Comparison of ENCODE assay signal across 23 mouse cellular contexts in genomic region chr16:11750605-11751004, GRCm38 (mm10).
"Had no signal": no experiment of that assay in that cellular context is flagged by ENCODE, and none has a peak within 500 bp of the region (broad histone marks: within the 10 kb centered on the region; RNA-seq: fewer than 3 reads in every experiment).

No protein-coding gene starts in this region.

- DNase-seq: gastrocnemius, postnatal 14 days; heart, adult 18-20 months; heart, postnatal 14 days; heart, postnatal 36 days; kidney, adult 11 months; kidney, adult 2 months; kidney, adult 9 months; kidney, postnatal 14 days; kidney, postnatal 36 days had no signal

- H3K36me3 ChIP-seq: heart, embryonic 13.5 days; heart, embryonic 15.5 days; hindbrain, embryonic 15.5 days; kidney, embryonic 15.5 days; limb, embryonic 15.5 days; liver, embryonic 12.5 days had no signal

- H3K9me3 ChIP-seq: heart, embryonic 13.5 days; heart, embryonic 15.5 days; hindbrain, embryonic 13.5 days; hindbrain, embryonic 15.5 days; kidney, embryonic 15.5 days; limb, embryonic 13.5 days; limb, embryonic 15.5 days; liver, embryonic 12.5 days had no signal

- H3K4me2 ChIP-seq: heart, embryonic 11.5 days; heart, embryonic 13.5 days; heart, embryonic 15.5 days; hindbrain, embryonic 13.5 days; hindbrain, embryonic 15.5 days; kidney, embryonic 15.5 days; limb, embryonic 13.5 days; limb, embryonic 15.5 days; liver, embryonic 12.5 days had no signal

- H3K4me3 ChIP-seq: heart, embryonic 13.5 days; heart, embryonic 15.5 days; hindbrain, embryonic 13.5 days; hindbrain, embryonic 15.5 days; kidney, embryonic 15.5 days; left cerebral cortex, adult 2 months; limb, embryonic 13.5 days; limb, embryonic 15.5 days; liver, embryonic 12.5 days had no signal

- H3K27ac ChIP-seq: heart, embryonic 13.5 days; heart, embryonic 15.5 days; hindbrain, embryonic 13.5 days; hindbrain, embryonic 15.5 days; hindbrain, postnatal 0 days; kidney, embryonic 15.5 days; kidney, postnatal 0 days; left cerebral cortex, adult 2 months; limb, embryonic 13.5 days; limb, embryonic 15.5 days; liver, embryonic 12.5 days; liver, embryonic 14.5 days had no signal

- ATAC-seq: hindbrain, postnatal 0 days; intestine, embryonic 16.5 days; liver, embryonic 12.5 days had no signal

- H3K27me3 ChIP-seq: heart, embryonic 13.5 days; heart, embryonic 15.5 days; hindbrain, embryonic 13.5 days; hindbrain, embryonic 15.5 days; kidney, embryonic 15.5 days; limb, embryonic 13.5 days; limb, embryonic 15.5 days; liver, embryonic 12.5 days had no signal

- H3K9ac ChIP-seq: heart, embryonic 13.5 days; heart, embryonic 15.5 days; hindbrain, embryonic 13.5 days; hindbrain, embryonic 15.5 days; kidney, embryonic 15.5 days; limb, embryonic 13.5 days; limb, embryonic 15.5 days; liver, embryonic 12.5 days; liver, embryonic 14.5 days had no signal

- H3K4me1 ChIP-seq: heart, embryonic 13.5 days; heart, embryonic 15.5 days; hindbrain, embryonic 13.5 days; hindbrain, embryonic 15.5 days; kidney, embryonic 15.5 days; limb, embryonic 13.5 days; limb, embryonic 15.5 days; liver, embryonic 12.5 days had no signal
